Mouse (Mus musculus) embryonic facial prominence, embryonic 12.5 days (tissue): ENCODE measurements around the gene Gm11060. TPM values are rescaled to one million over a fixed set of nuclear protein-coding genes. Genes with fewer than 3 reads are reported as not detected.

Experiments used
- ATAC-seq: fragments of 200-750 bp; cut with Nextera tagmentation; 2 replicates; pipeline ENCODE4 v1.8.0; 2017; ENCODE audit not compliant: insufficient number of reproducible peaks, insufficient read depth, low FRiP score, low TSS enrichment
- H3K27ac ChIP-seq: fragments of 300-500 bp; sonication (generic); 2 replicates; pipeline ENCODE4 v1.5.1; 2016; ENCODE audit warnings: mild to moderate bottlenecking
- H3K27me3 ChIP-seq: fragments of 300-500 bp; sonication (generic); 2 replicates; pipeline ENCODE4 v1.6.1; 2016; ENCODE audit warnings: mild to moderate bottlenecking, moderate library complexity
- H3K36me3 ChIP-seq: fragments of 300-500 bp; sonication (generic); 2 replicates; pipeline ENCODE4 v1.6.1; 2016; ENCODE audit warnings: mild to moderate bottlenecking
- H3K4me1 ChIP-seq: fragments of 300-500 bp; sonication (generic); 2 replicates; pipeline ENCODE4 v1.6.1; 2016
- H3K4me2 ChIP-seq: fragments of 300-500 bp; sonication (generic); replicated peaks from 2 replicates; pipeline ENCODE4 v1.6.1; 2016; ENCODE audit warnings: mild to moderate bottlenecking, moderate library complexity
- H3K4me3 ChIP-seq: fragments of 300-500 bp; sonication (generic); 2 replicates; pipeline ENCODE4 v1.5.1; 2016; ENCODE audit warnings: mild to moderate bottlenecking
- H3K9ac ChIP-seq: fragments of 300-500 bp; sonication (generic); 2 replicates; pipeline ENCODE4 v1.6.1; 2016; ENCODE audit warnings: mild to moderate bottlenecking, moderate library complexity
- H3K9me3 ChIP-seq: fragments of 300-500 bp; sonication (generic); 2 replicates; pipeline ENCODE4 v1.6.1; 2016; ENCODE audit warnings: mild to moderate bottlenecking, moderate library complexity
- WGBS: fragments of 180-500 bp; shearing (Covaris S2); methylation state at CpG from one replicate; pipeline ENCODE4 v1.1.7; 2016; 5-methylcytosine and 5-hydroxymethylcytosine counted together
- polyA plus RNA-seq: library from polyadenylated mRNA; unstranded; fragments of >200 nt; fragmentation: Nextera tagmentation; extraction: Ambion mirVana; gene quantifications from 2 replicates; pipeline ENCODE4 v1.2.1, GENCODE M21; 2016

Gene Gm11060
- not detected in 2 replicates for polyA plus RNA-seq

- Histone ChIP-seq H3K27me3 (no peaks in the 10 kb centered on the region), H3K36me3 (no peaks in the 10 kb centered on the region), H3K4me1 (peaks cover 8% of the 10 kb centered on the region; the same call in 1 of the 2 replicates), H3K9me3 (no peaks in the 10 kb centered on the region), H3K9ac (no peak within 1 kb of the TSS), H3K4me3 (no peak within 1 kb of the TSS), H3K27ac (no peak within 1 kb of the TSS), H3K4me2 (no peak within 1 kb of the TSS)
- ATAC-seq = no peak
- WGBS = 92% methylated on average over 2 of the region's 2 CpGs
Observed at GRCm38 (mm10) chr2:105091718-105092117, at the start of gene Gm11060. Gene Gm11060 (plus strand): TSS chr2:105092018.

- WGBS = 84% methylated on average over 4 of the region's 4 CpGs
- H3K4me3 ChIP-seq = no peak overlapping the region
- no peak overlapping the region for H3K9ac ChIP-seq
- H3K9me3 ChIP-seq = no peaks in the 10 kb centered on the region
- H3K27me3 ChIP-seq = no peaks in the 10 kb centered on the region
- H3K4me2 ChIP-seq = no peak overlapping the region
- no peaks in the 10 kb centered on the region for H3K4me1 ChIP-seq
- no peak for ATAC-seq
- no peak overlapping the region for H3K27ac ChIP-seq
- H3K36me3 ChIP-seq = no peaks in the 10 kb centered on the region
Observed at GRCm38 (mm10) chr2:105043152-105043551, 48.7 kb upstream of the Gm11060 start.

- H3K4me3 ChIP-seq = no peak overlapping the region
- no peaks in the 10 kb centered on the region for H3K36me3 ChIP-seq
- no peak overlapping the region for H3K27ac ChIP-seq
- no peaks in the 10 kb centered on the region for H3K4me1 ChIP-seq
- H3K27me3 ChIP-seq = no peaks in the 10 kb centered on the region
- no peak overlapping the region for H3K9ac ChIP-seq
- H3K4me2 ChIP-seq = no peak overlapping the region
- 45% methylated on average over 1 of the region's 1 CpGs for WGBS
- no peak for ATAC-seq
- no peaks in the 10 kb centered on the region for H3K9me3 ChIP-seq
Observed at GRCm38 (mm10) chr2:105048301-105048700, 43.5 kb upstream of the Gm11060 start.

GRCm38 (mm10) chr2:105055529-105055928 is 36.3 kb upstream of the Gm11060 start:
- no peak for ATAC-seq
- Histone ChIP-seq H3K9me3 (no peaks in the 10 kb centered on the region), H3K9ac (no peak overlapping the region), H3K27me3 (no peaks in the 10 kb centered on the region), H3K27ac (no peak overlapping the region), H3K36me3 (no peaks in the 10 kb centered on the region), H3K4me2 (no peak overlapping the region), H3K4me3 (no peak overlapping the region), H3K4me1 (no peaks in the 10 kb centered on the region)
- WGBS = 72% methylated on average over 1 of the region's 1 CpGs

- no peak for ATAC-seq
- WGBS = 79% methylated on average over 7 of the region's 7 CpGs
Observed at GRCm38 (mm10) chr2:105058577-105059116, 33.2 kb upstream of the Gm11060 start.

GRCm38 (mm10) chr2:105062741-105063372 is 29.0 kb upstream of the Gm11060 start:
- Histone ChIP-seq H3K9ac (no peak overlapping the region), H3K27me3 (no peaks in the 10 kb centered on the region), H3K4me1 (no peaks in the 10 kb centered on the region), H3K27ac (no peak overlapping the region), H3K4me3 (no peak overlapping the region), H3K36me3 (no peaks in the 10 kb centered on the region), H3K9me3 (no peaks in the 10 kb centered on the region), H3K4me2 (no peak overlapping the region)
- WGBS = 54% methylated on average over 7 of the region's 7 CpGs
- no peak for ATAC-seq

More at GRCm38 (mm10) chr2:105058577-105059116, 33.2 kb upstream of the Gm11060 start:
- Histone ChIP-seq H3K36me3 (no peaks in the 10 kb centered on the region), H3K4me2 (no peak overlapping the region), H3K9ac (no peak overlapping the region), H3K9me3 (no peaks in the 10 kb centered on the region), H3K27ac (no peak overlapping the region), H3K4me3 (no peak overlapping the region), H3K27me3 (no peaks in the 10 kb centered on the region), H3K4me1 (no peaks in the 10 kb centered on the region)

- H3K4me1 ChIP-seq = no peaks in the 10 kb centered on the region
- no peak for ATAC-seq
- no peak overlapping the region for H3K27ac ChIP-seq
- WGBS = 77% methylated on average over 4 of the region's 4 CpGs
- H3K9me3 ChIP-seq = no peaks in the 10 kb centered on the region
- H3K4me3 ChIP-seq = no peak overlapping the region
- no peak overlapping the region for H3K9ac ChIP-seq
- no peaks in the 10 kb centered on the region for H3K27me3 ChIP-seq
- no peaks in the 10 kb centered on the region for H3K36me3 ChIP-seq
- no peak overlapping the region for H3K4me2 ChIP-seq
Observed at GRCm38 (mm10) chr2:105072496-105072895, 19.3 kb upstream of the Gm11060 start.

DNA sequence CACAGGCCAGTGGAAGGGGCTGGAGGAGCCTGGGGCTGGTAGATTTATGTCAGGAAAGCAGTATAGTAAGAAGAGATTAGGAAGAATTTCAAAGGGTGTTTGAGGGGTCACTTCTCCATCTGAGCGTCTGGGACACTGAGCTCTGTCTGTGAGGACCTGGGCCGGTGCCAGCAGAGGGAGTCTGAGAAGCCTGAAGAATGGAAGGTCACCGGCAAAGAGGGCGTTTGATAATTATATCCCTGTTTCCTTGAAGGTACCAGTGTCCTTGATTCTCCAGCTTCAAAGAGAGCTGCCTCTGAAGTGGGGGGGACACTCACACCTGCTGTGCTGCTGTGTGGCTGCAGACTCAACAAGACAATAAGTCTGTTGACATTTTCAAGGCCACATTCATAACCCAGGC is 17.6 kb upstream of the Gm11060 start:
- H3K4me2 ChIP-seq = no peak overlapping the region
- ATAC-seq = no peak
- no peak overlapping the region for H3K9ac ChIP-seq
- no peaks in the 10 kb centered on the region for H3K36me3 ChIP-seq
- H3K4me3 ChIP-seq = no peak overlapping the region
- no peak overlapping the region for H3K27ac ChIP-seq
- H3K4me1 ChIP-seq = no peaks in the 10 kb centered on the region
- 47% methylated on average over 4 of the region's 4 CpGs for WGBS
- no peaks in the 10 kb centered on the region for H3K9me3 ChIP-seq
- H3K27me3 ChIP-seq = no peaks in the 10 kb centered on the region

DNA sequence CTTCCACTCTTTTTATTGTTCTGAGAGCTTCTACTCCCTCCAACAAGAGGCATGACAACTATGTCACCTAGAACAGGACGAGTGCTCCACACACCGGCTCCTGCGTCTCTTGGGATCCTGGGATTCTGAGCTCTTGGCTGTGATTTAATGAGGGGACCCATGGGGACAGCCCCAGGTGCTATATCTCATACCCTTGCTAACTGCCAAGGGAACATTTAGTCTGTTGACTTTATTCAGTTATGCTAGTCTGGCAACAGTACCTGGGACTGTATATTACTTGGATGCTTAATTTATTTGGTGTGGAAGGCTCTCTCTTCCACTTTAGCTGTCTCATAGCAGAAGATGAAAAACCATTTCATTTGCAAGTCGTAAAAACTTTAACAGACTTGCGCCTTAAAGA is 16.0 kb upstream of the Gm11060 start:
- WGBS = 82% methylated on average over 5 of the region's 5 CpGs
- ATAC-seq = no peak
- H3K9me3 ChIP-seq = no peaks in the 10 kb centered on the region
- no peak overlapping the region for H3K27ac ChIP-seq
- H3K4me1 ChIP-seq = no peaks in the 10 kb centered on the region
- no peaks in the 10 kb centered on the region for H3K36me3 ChIP-seq
- H3K4me3 ChIP-seq = no peak overlapping the region
- no peak overlapping the region for H3K9ac ChIP-seq
- H3K4me2 ChIP-seq = no peak overlapping the region
- no peaks in the 10 kb centered on the region for H3K27me3 ChIP-seq

GRCm38 (mm10) chr2:105077151-105077550 is 14.7 kb upstream of the Gm11060 start:
- Histone ChIP-seq H3K27me3 (no peaks in the 10 kb centered on the region), H3K27ac (no peak overlapping the region), H3K9me3 (no peaks in the 10 kb centered on the region), H3K4me2 (no peak overlapping the region), H3K9ac (no peak overlapping the region), H3K4me1 (no peaks in the 10 kb centered on the region), H3K4me3 (no peak overlapping the region), H3K36me3 (no peaks in the 10 kb centered on the region)
- no peak for ATAC-seq
- WGBS = 89% methylated on average over 7 of the region's 7 CpGs

DNA sequence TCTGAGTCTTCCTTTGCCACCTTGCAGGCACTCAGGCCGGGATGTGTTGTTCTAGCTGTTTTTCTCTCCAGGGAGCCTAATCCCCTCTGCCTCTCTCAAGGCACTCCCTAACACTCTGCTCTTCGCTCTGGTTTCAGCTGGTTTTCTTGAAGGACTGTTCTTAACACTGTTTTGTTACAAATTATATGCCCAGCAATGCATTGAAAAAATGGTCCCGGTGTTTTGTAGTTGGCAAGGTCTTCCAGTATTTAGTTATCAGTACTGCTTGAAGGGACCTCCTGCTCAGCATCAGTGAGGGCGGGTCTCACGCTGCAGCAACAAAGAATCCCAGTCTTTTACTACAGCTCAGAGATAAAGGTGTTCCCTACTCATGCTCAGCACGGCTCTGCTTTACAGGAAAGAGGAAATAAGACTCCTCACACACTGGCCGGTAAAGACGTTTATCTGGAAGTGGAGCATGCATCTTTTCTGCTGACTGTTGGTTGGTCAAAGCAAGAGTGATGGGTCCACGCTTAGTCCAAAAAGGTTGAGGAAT is 9.5 kb upstream of the Gm11060 start:
- Histone ChIP-seq H3K9me3 (no peaks in the 10 kb centered on the region), H3K27me3 (no peaks in the 10 kb centered on the region), H3K36me3 (no peaks in the 10 kb centered on the region), H3K4me3 (no peak overlapping the region), H3K4me2 (no peak overlapping the region), H3K4me1 (no peaks in the 10 kb centered on the region), H3K27ac (no peak overlapping the region), H3K9ac (no peak overlapping the region)
- 29% methylated on average over 9 of the region's 9 CpGs for WGBS
- ATAC-seq = no peak

DNA sequence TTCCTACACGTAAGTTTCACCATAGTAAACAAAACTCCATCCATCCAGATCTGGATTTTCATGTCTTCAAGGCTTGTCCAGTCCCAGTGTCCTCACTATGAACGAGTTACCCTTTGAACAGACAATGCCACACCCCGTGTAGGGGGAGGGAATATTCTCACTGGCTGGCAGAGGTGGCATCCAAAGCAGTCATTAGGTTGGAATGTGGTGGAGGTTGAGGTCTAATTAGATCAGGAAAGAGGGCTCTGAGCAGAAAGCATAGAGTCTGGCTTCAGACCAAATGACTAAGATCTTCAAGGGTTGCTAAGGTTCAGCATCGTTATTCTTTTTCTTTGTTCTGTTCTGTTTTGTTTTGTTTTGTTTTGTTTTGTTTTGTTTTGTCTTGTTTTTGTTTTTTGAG is 7.8 kb upstream of the Gm11060 start:
- H3K27ac ChIP-seq = no peak overlapping the region
- no peak overlapping the region for H3K4me3 ChIP-seq
- no peaks in the 10 kb centered on the region for H3K36me3 ChIP-seq
- H3K4me2 ChIP-seq = no peak overlapping the region
- H3K9ac ChIP-seq = no peak overlapping the region
- no peak for ATAC-seq
- H3K9me3 ChIP-seq = no peaks in the 10 kb centered on the region
- 80% methylated on average over 4 of the region's 4 CpGs for WGBS
- H3K4me1 ChIP-seq = no peaks in the 10 kb centered on the region
- H3K27me3 ChIP-seq = no peaks in the 10 kb centered on the region
